Mouse (Mus musculus): ENCODE measurements around the gene Poc1b. TPM values are rescaled to one million over a fixed set of nuclear protein-coding genes. Genes with fewer than 3 reads are reported as not detected.

Gene Poc1b
- total and polyA plus RNA-seq, 3 experiments, result 5.6 to 54.0 (median 17.4) TPM

DNA sequence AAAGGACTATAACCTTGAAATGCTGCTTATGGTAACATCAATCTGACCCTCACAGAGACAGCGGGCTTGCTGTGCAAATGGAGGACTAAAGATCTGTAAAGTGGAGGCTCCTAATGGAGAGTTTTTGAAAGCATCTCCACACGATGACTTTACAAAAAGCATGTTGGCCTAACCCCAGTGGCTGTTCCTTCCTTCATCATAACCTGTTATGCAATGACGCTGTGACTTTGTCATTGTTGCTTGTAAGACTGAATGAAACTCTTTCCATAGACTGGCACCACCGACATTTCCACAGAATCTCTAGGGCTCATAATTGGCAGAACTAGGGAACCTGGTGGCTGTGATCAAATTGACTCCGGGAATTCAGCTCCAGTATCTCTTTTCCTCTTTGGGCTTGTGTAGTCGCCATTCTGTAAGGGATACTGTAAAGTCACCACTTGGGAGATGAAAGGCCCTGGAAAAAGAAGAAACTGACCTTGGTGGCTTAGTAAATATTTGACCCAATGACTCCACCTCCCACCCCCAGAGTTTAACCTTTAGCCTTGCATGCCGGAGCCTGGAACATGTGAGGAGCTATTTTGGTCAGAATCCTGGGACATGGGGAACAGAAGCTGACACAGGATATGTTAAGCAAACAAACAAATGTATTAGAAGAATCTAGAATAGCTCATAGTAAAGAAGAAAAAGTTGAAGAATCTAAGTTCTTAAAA, 125.8 kb downstream of the Poc1b start:
- DNase-seq (ENCODE audit: low spot score) (no peak), ATAC-seq (ENCODE audit: extremely low read depth, insufficient number of reproducible peaks, low FRiP score, poor library complexity, severe bottlenecking) (no peak)
- TF ChIP-seq CTCF (IDR thresholded peaks at IDR 0.05; ENCODE audit: low read depth, low read length) (no peak), TAL1 (conservative IDR thresholded peaks at IDR 0.05; ENCODE audit: low read depth, low read length) (no peak), POLR2AphosphoS5 (IDR thresholded peaks at IDR 0.05; ENCODE audit: insufficient replicate concordance, low read depth, low read length) (no peak), GATA1 (IDR thresholded peaks at IDR 0.05; ENCODE audit: borderline replicate concordance, low read length) (no peak), GATA2 (IDR thresholded peaks at IDR 0.05; ENCODE audit: borderline replicate concordance, low read depth, low read length) (no peak)
- Histone ChIP-seq H3K4me1 (ENCODE audit: insufficient read depth, low read depth, low read length) (no peaks in the 10 kb centered on the region), H3K36me3 (replicated peaks) (no peaks in the 10 kb centered on the region), H3K27me3 (ENCODE audit: insufficient read depth, low read length) (no peaks in the 10 kb centered on the region), H3K4me3 (ENCODE audit: low read depth, low read length) (no peak overlapping the region), H3K9me3 (replicated peaks) (peaks cover 7% of the 10 kb centered on the region; the same call in 1 of the 2 replicates)

DNA sequence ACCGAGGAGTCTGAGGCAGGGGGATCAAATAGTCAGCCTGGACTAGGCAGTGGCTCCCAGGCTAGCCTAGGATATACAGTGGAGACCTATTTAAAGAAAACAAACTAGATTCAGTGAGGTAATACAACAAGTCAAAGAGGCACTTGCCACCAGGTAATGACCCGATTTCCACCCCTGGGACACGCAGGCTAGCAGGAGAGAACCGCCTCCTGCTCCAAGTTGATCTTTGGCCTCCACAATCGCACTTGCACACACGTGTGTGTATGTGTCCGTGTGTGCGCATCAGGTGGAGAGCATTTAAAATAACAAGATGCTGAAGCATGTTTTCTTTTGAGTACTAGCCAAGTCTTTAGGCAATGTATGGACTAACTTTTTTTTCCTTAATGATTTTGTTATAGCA, 127.5 kb downstream of the Poc1b start:
- peaks cover 2% of the 10 kb centered on the region; the same call in 1 of the 2 replicates for H3K9me3 ChIP-seq (replicated peaks)
- no peak for DNase-seq (ENCODE audit: low spot score)
- H3K36me3 ChIP-seq (replicated peaks), result no peaks in the 10 kb centered on the region
- no peak overlapping the region for H3K4me3 ChIP-seq (ENCODE audit: low read depth, low read length)
- no peak for ATAC-seq (ENCODE audit: extremely low read depth, insufficient number of reproducible peaks, low FRiP score, poor library complexity, severe bottlenecking)
- no peaks in the 10 kb centered on the region for H3K27me3 ChIP-seq (ENCODE audit: insufficient read depth, low read length)
- no peaks in the 10 kb centered on the region for H3K4me1 ChIP-seq (ENCODE audit: insufficient read depth, low read depth, low read length)
- TF ChIP-seq TAL1 (conservative IDR thresholded peaks at IDR 0.05; ENCODE audit: low read depth, low read length) (no peak), GATA2 (IDR thresholded peaks at IDR 0.05; ENCODE audit: borderline replicate concordance, low read depth, low read length) (no peak), CTCF (IDR thresholded peaks at IDR 0.05; ENCODE audit: low read depth, low read length) (no peak), POLR2AphosphoS5 (IDR thresholded peaks at IDR 0.05; ENCODE audit: insufficient replicate concordance, low read depth, low read length) (no peak), GATA1 (IDR thresholded peaks at IDR 0.05; ENCODE audit: borderline replicate concordance, low read length) (no peak)

DNA sequence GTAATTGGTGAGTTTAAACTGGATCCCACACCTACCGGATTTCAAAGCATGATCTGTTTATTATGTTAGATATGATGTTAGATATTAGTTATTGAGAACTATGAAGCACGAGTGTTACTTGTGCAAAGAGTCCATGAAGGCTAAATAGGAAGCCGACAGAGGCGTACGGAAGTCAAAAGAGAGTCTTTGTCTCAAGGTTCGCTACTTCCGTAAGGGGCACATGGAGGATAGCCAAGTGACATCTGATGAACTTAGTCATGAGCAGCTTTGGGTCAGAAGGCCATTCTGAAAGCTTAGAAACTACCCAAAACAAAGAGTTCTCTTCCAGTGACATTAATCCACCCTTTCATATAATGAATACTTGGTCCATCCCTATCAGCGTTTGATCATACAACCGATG, 128.2 kb downstream of the Poc1b start:
- no peaks in the 10 kb centered on the region for H3K27me3 ChIP-seq (ENCODE audit: insufficient read depth, low read length)
- peaks cover 2% of the 10 kb centered on the region; the same call in 1 of the 2 replicates for H3K9me3 ChIP-seq (replicated peaks)
- no peak for DNase-seq (ENCODE audit: low spot score)
- H3K4me1 ChIP-seq (ENCODE audit: insufficient read depth, low read depth, low read length), result no peaks in the 10 kb centered on the region
- H3K4me3 ChIP-seq (ENCODE audit: low read depth, low read length), result no peak overlapping the region
- H3K36me3 ChIP-seq (replicated peaks), result no peaks in the 10 kb centered on the region
- TF ChIP-seq CTCF (IDR thresholded peaks at IDR 0.05; ENCODE audit: low read depth, low read length) (no peak), TAL1 (conservative IDR thresholded peaks at IDR 0.05; ENCODE audit: low read depth, low read length) (no peak), GATA1 (IDR thresholded peaks at IDR 0.05; ENCODE audit: borderline replicate concordance, low read length) (no peak), GATA2 (IDR thresholded peaks at IDR 0.05; ENCODE audit: borderline replicate concordance, low read depth, low read length) (no peak), POLR2AphosphoS5 (IDR thresholded peaks at IDR 0.05; ENCODE audit: insufficient replicate concordance, low read depth, low read length) (no peak)
- ATAC-seq (ENCODE audit: extremely low read depth, insufficient number of reproducible peaks, low FRiP score, poor library complexity, severe bottlenecking), result no peak

DNA sequence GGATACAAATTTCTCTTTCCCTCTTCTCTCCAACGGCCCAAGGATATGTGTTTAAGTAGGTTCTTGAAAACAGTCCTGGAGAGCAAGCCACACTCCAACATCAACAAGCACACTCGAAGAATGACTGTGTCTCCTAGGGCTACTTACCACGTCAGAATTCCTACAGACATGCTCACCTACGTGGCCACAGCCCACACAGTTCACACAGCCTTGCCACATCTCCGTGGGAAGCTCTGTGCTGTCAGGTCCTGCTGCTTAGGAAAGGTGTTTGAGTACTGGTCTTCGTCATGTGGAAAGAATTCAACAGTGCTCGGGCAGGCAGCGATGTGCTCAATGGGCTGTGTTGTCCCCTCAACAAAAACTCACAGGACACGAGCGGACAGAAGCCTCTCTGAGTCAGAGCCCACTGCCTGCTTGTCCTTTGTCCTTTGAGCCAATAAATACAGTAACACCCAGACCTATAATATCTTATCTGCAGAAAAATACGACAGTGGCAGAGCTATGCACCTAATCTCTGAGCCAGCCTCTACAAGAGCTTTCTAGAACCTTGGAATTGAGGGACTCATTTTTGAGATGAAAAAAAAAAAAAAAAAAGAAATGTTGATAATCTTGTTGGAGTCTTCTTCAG, 130.5 kb downstream of the Poc1b start:
- no peak for ATAC-seq (ENCODE audit: extremely low read depth, insufficient number of reproducible peaks, low FRiP score, poor library complexity, severe bottlenecking)
- TF ChIP-seq TAL1 (conservative IDR thresholded peaks at IDR 0.05; ENCODE audit: low read depth, low read length), result no peak
- no peak for TF ChIP-seq POLR2AphosphoS5 (IDR thresholded peaks at IDR 0.05; ENCODE audit: insufficient replicate concordance, low read depth, low read length)
- no peak for TF ChIP-seq GATA2 (IDR thresholded peaks at IDR 0.05; ENCODE audit: borderline replicate concordance, low read depth, low read length)
- no peak for TF ChIP-seq CTCF (IDR thresholded peaks at IDR 0.05; ENCODE audit: low read depth, low read length)
- TF ChIP-seq GATA1 (IDR thresholded peaks at IDR 0.05; ENCODE audit: borderline replicate concordance, low read length), result no peak

DNA sequence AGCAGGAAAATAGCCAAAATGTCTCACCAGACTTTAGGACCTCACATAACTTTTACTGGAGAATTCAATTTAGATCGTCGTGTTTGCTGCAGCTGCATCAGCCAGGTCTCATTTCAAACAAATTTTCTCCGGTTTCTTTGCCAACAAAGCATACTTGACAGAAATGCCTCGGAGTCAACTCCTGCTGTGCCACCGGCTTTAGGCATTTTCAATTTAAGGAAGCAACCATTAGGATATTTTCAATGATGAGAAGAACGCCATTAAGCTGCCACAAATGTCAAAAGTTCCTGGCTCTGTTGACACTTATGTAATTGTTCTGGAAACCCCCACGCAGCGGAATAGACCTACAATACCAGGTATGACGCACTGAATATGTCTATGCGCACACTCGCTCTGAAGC, 131.7 kb downstream of the Poc1b start:
- Histone ChIP-seq H3K4me3 (ENCODE audit: low read depth, low read length) (no peak overlapping the region), H3K36me3 (replicated peaks) (no peaks in the 10 kb centered on the region), H3K9me3 (replicated peaks) (peaks cover 10% of the 10 kb centered on the region), H3K4me1 (ENCODE audit: insufficient read depth, low read depth, low read length) (no peaks in the 10 kb centered on the region), H3K27me3 (ENCODE audit: insufficient read depth, low read length) (no peaks in the 10 kb centered on the region)
- ATAC-seq (ENCODE audit: extremely low read depth, insufficient number of reproducible peaks, low FRiP score, poor library complexity, severe bottlenecking), result no peak
- TF ChIP-seq CTCF (IDR thresholded peaks at IDR 0.05; ENCODE audit: low read depth, low read length) (no peak), TAL1 (conservative IDR thresholded peaks at IDR 0.05; ENCODE audit: low read depth, low read length) (no peak)
- DNase-seq (ENCODE audit: low spot score), result no peak

More for the DNA sequence above, 130.5 kb downstream of the Poc1b start:
- Histone ChIP-seq H3K9me3 (replicated peaks) (peaks cover 10% of the 10 kb centered on the region), H3K36me3 (replicated peaks) (no peaks in the 10 kb centered on the region), H3K4me3 (ENCODE audit: low read depth, low read length) (no peak overlapping the region), H3K27me3 (ENCODE audit: insufficient read depth, low read length) (no peaks in the 10 kb centered on the region), H3K4me1 (ENCODE audit: insufficient read depth, low read depth, low read length) (no peaks in the 10 kb centered on the region)
- no peak for DNase-seq (ENCODE audit: low spot score)

DNA sequence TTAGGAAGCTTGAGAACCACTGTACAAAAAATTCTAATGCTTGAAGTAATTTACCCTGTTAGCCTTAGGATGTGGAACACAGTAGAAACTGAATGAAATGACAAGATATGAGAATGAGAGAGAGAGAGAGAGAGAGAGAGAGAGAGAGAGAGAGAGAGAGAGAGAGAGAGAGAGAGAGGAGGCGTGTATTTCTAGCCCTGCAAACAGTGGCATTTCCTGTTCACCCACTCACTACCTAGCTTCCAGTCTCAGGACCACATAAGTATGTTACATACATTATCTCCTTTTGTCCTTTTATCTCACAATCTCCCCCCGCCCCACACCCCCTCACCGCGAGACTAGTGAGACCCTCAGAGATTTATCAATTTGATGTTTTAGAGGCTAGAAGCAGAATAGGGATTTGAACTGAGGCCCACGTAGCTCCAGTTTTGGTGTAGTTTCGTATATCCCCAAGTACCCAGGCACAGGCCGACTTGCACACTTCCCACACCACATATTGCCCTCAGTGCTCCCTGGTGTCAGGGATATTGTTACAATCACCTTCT, 134.5 kb downstream of the Poc1b start:
- Histone ChIP-seq H3K4me3 (ENCODE audit: low read depth, low read length) (no peak overlapping the region), H3K36me3 (replicated peaks) (no peaks in the 10 kb centered on the region), H3K9me3 (replicated peaks) (peaks cover 10% of the 10 kb centered on the region), H3K27me3 (ENCODE audit: insufficient read depth, low read length) (no peaks in the 10 kb centered on the region), H3K4me1 (ENCODE audit: insufficient read depth, low read depth, low read length) (no peaks in the 10 kb centered on the region)
- no peak for DNase-seq (ENCODE audit: low spot score)
- no peak for ATAC-seq (ENCODE audit: extremely low read depth, insufficient number of reproducible peaks, low FRiP score, poor library complexity, severe bottlenecking)
- TF ChIP-seq POLR2AphosphoS5 (IDR thresholded peaks at IDR 0.05; ENCODE audit: insufficient replicate concordance, low read depth, low read length) (no peak), TAL1 (conservative IDR thresholded peaks at IDR 0.05; ENCODE audit: low read depth, low read length) (no peak), GATA2 (IDR thresholded peaks at IDR 0.05; ENCODE audit: borderline replicate concordance, low read depth, low read length) (no peak), GATA1 (IDR thresholded peaks at IDR 0.05; ENCODE audit: borderline replicate concordance, low read length) (no peak)

All from G1E (cell line).